Mouse (Mus musculus) gastrocnemius, adult 2 months (tissue): ENCODE data around the gene Mdfic. TPM values are rescaled to one million over a fixed set of nuclear protein-coding genes. Genes with fewer than 3 reads are reported as not detected.

ENCODE experiments used
- DNase-seq: peaks from one replicate; pipeline ENCODE4 v3.0.0; 2022
- H3K27ac ChIP-seq: fragments of 200-600 bp; 2 replicates; pipeline ENCODE4 v1.8.1; 2022; ENCODE audit warnings: mild to moderate bottlenecking
- H3K4me3 ChIP-seq: fragments of 200-600 bp; 2 replicates; pipeline ENCODE4 v1.8.1; 2022; ENCODE audit warnings: mild to moderate bottlenecking, moderate library complexity
- CTCF ChIP-seq: fragments of 200-600 bp; IDR thresholded peaks from 2 replicates; pipeline ENCODE4 v1.8.1; 2022; ENCODE audit warnings: antibody characterized with exemption, mild to moderate bottlenecking, moderate library complexity
- intact Hi-C: fragments of 180-260 bp; cut with DNase I; formaldehyde crosslinking; loops from one replicate; pipeline ENCODE4 v1.15.1; 2025
- total RNA-seq, 2 experiments: library from RNA; stranded (reverse); gene quantifications; 2 replicates each; pipeline ENCODE4 v1.2.3; 2021

Mdfic gene
- total RNA-seq, 2 experiments from 2014 or later, result 8.9 to 9.4 TPM

DNA sequence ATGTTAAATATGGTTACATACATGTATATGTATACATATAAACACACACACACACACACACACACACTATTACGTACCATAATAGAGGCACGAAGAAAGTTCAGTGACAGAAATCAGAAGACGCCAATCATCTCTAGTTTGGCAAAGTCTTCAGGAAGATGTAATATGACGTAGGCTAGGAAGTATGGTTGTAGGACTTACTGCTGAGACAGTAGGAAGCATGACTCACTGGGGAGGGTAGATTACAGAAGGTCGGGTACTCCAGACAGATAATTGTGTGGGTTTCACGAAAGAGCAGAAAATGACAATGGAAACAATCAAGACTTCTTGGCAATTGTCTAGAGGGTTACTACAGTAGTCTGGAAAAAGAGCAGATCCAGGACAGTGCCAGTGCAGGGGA, 6.0 kb downstream of the Mdfic start:
- no peak for DNase-seq
- intact Hi-C loops, result no loop called here
- H3K27ac ChIP-seq, result peak overlapping the region; percentile 16; the same call in 1 of the 2 replicates
- TF ChIP-seq CTCF, result no peak
- no peak overlapping the region for H3K4me3 ChIP-seq

DNA sequence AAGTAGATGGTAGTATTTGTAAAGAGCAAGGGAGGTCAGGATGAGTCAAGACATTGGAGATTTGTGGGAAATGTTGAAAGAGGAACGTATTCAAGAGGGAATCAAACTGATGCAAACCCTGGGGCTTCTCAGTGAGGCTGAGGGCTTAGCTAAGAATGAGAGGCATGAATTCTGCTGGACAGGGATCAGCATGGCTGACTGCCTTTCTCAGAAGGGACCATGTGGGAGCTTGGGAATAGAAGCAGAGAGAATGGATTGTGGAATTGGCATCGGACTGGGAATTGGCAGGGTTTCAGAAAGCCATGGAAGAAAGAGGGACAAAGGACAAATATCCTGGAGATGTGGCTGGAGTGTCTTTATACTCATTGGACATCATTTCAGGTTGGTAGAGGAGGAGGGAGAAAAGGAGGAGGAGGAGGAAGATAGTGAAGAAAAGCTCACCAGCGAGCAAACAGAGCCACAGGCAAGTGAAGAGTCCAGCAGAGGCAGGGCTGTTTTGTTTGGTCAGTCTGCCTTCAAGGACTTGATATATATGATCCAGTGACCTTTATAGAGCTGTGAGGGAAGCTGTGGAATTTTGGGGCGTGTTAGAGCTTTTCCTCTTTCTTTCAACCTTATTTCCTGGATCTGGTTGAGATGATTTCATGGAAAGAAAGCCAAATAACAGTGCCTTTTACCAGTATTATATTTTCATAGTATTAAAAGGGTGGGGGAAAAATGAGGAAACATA, 7.4 kb downstream of the Mdfic start:
- TF ChIP-seq CTCF, result no peak
- intact Hi-C loops, result no loop called here
- peak; percentile 40 for DNase-seq
- H3K27ac ChIP-seq, result peak overlapping the region; percentile 68
- H3K4me3 ChIP-seq, result no peak overlapping the region

DNA sequence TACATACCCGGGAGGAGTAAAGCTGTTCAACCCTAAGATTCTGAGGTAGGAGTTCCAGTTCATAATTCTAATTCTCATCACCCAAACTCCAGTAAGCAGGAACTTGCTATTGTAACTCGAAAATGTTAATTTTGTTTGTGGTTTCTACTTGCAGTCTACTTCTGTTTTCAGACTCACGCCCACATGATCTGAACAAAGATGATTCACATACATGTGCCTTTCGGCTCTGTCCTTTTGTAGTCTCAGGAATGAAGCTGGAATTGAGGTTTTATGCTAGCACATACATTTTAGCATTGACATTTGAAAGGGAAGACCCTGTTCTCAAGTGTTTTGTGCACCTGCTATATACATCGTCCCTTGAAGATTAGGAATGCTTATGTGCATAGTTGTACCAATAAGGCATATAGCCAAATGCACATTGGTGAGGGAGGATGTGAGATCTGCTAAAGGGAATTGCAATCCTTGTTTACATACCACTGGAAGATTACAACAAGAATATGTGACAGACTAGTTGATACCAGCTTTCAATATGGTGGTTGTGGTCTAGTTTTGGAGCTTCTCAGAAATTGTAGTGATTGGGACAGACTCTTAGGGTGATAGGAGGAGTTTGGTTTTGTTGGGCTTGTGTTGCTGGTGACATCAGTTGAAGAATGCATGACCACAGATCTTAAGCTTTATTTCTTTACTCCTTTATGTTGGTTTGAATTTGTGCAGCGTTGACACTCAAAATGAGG, 8.6 kb downstream of the Mdfic start:
- Histone ChIP-seq H3K4me3 (peak overlapping the region; percentile 26; the same call in 1 of the 2 replicates), H3K27ac (peak overlapping the region; percentile 68)
- no peak for DNase-seq
- intact Hi-C loops, result no loop called here
- no peak for TF ChIP-seq CTCF

DNA sequence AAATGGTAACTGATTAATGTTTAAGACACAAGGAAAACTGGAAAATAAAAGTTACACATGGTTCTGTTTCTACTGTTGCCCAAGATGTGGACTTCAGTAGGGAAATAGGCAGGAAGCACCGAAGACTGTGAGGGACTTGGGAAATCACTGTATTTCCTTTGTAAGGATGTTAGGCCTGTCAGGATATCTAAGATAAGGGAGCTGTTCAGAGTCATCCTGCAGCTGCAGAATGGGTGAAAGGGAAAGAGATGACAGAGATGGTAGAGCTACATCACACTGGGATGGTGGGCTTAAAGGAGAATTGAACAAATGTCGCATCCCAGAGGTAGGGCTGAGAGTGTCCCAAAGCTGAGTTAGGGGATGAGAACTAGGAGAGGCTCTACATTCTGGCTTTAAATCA, 9.8 kb downstream of the Mdfic start:
- H3K4me3 ChIP-seq, result no peak overlapping the region; the same call in 1 of the 2 replicates
- no peak for TF ChIP-seq CTCF
- intact Hi-C loops, result no loop called here
- H3K27ac ChIP-seq, result peak overlapping the region; percentile 58
- no peak for DNase-seq

DNA sequence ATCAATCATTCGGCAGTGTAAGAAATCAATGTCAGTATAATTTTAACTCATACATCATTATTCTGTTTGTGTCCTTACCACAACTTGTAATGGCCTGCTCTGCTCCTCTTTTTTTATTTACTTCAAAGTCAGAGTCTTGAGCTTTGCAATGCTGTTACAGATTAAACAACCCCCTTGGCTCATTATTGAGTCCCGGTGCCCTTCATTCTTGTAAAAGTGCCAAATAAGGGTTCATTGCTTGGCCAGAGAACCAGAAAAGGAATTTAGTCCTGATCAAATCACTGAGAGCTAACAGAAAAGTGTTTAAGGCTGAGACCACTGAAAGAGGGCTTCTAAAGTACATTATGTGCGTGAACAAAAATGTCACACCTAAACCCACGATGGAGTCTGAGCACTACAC, 10.2 kb downstream of the Mdfic start:
- Histone ChIP-seq H3K4me3 (peak overlapping the region; percentile 7; the same call in 1 of the 2 replicates), H3K27ac (peak overlapping the region; percentile 58)
- intact Hi-C loops, result no loop called here
- no peak for DNase-seq
- no peak for TF ChIP-seq CTCF

DNA sequence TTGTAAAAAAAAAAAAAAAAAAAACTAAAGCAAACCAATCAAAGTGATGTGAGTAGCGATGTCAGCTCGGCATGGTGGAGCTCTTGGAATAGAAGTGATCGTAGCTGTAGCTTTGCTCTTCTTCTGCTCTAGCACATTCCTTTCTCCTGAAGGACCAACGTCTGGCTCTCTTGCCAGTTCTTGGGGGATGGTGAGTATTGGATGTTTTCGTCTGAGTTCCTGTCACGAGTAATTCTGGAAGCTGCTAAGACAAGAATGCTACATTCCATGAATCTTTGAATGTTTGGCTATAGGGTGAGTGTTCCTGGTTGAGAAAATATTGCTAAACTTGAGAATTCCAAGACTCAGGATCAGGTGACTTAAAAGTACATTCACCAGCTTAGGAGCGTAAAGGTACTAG, 11.0 kb downstream of the Mdfic start:
- H3K4me3 ChIP-seq, result no peak overlapping the region
- peak overlapping the region; percentile 58 for H3K27ac ChIP-seq
- intact Hi-C loops, result no loop called here
- no peak for TF ChIP-seq CTCF
- no peak for DNase-seq

DNA sequence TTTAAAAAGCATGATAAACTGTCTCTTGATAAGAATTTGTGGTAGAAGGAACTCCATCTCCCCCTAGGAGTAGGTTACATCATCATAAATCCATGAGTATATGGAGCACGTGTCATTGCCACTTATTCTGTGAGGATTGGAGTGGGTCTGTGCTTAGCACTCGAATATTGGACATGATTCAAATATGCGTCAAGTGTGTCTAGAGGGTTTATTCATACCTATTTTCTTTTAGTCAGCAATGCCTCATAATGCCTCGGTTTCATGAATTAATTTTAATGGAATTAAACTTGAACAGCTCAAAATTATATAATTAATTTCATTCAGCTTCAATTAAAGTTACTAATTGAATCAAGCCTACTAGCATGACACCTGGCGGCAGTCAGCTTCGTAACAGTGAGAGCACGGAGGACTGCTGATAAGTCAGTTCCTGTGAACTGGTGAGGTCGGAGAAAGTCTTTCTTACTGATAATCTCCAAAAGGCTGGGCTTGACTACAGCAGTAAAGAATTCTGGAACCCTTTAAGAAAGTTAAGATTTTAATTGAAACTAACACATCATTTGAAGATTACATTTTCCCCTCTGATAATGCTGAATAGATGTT, 17.0 kb downstream of the Mdfic start:
- 0 out of 2 replicates have a peak, but pooled peaks have one; percentile 6 for TF ChIP-seq CTCF
- Histone ChIP-seq H3K27ac (no peak overlapping the region), H3K4me3 (no peak overlapping the region)
- DNase-seq, result no peak
- intact Hi-C loops, result no loop called here

DNA sequence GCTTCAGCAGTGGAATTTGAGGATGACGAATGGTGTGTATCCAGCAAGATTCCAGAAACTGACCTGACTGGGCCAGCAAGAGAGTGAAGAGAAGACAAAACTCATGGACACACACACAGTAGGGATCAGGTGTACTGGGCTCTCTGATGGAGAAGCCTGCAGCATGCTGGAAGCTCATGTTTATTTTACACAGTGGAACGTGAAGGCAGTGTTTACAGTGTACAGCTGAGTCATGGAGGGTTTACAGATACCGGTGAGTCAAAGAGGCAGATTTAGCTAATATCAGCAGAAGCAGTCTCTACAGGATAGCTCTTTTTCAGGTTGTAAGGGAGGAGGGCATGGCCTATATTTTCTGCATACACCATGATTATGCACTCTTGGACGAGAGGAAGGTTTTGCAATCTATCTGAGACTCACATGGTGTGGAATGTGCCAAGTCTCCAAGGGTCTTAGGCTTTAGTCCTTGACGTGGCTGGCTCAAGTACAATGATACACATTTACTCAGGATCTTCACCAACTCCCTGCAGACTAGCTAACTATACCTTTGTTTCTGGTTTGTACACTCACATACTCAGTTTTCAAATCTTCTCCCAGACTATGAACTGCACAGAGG, 18.0 kb downstream of the Mdfic start:
- peak overlapping the region; percentile 9; the same call in 1 of the 2 replicates for H3K27ac ChIP-seq
- H3K4me3 ChIP-seq, result no peak overlapping the region
- DNase-seq, result no peak
- TF ChIP-seq CTCF, result no peak
- intact Hi-C loops, result no loop called here

DNA sequence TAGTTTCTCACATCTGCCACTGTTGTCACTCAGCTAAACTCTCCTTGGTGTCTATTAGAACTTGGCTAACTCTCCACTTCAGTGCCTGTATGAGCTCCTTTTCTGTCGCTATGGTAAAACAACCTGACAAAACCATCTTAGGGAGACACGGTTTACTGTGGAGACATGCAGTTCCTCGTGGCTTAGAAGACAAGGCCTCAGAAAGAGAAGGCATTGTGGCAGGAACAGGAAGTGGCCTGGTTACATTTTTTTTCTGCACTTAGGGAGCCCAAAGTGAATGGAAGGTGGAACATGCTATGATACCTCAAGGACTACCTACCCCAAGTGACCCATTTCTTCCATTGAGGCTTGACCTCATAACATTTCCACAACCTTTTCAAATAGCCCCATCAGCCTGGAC, 18.7 kb downstream of the Mdfic start:
- intact Hi-C loops, result no loop called here
- TF ChIP-seq CTCF, result no peak
- Histone ChIP-seq H3K4me3 (no peak overlapping the region), H3K27ac (no peak overlapping the region)
- DNase-seq, result no peak

DNA sequence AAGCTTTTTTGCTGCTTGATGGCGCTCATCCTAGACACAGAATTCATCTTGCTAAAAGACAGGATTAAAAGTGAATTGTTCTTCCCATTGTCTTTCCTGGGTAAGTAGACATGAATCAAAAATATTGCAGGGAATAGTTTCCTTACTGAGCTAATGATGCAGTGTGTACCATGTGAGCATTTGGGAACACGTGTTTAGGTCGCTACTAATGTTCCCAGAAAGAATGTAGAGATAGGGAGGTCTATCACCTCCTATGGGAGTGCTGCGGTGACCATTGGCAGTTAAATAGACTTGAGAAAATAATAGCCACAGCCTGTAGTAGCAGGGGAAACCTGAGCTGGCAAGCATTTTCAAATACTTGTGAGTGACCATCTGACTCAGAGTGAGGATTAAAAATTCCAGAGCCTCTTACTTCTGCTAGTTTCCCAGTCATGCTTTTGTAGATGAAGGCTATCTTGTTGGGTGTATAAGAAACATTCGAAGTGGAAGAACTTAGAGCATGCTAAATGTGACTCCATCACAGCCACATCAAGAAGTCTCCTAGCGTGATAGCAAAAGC, 22.2 kb downstream of the Mdfic start:
- Histone ChIP-seq H3K27ac (peak overlapping the region; percentile 74), H3K4me3 (no peak overlapping the region)
- intact Hi-C loops, result loop anchor here (5.0 kb wide), 1 partner anchor 215 kb away; no protein-coding TSS in a partner anchor
- TF ChIP-seq CTCF, result no peak
- no peak for DNase-seq

DNA sequence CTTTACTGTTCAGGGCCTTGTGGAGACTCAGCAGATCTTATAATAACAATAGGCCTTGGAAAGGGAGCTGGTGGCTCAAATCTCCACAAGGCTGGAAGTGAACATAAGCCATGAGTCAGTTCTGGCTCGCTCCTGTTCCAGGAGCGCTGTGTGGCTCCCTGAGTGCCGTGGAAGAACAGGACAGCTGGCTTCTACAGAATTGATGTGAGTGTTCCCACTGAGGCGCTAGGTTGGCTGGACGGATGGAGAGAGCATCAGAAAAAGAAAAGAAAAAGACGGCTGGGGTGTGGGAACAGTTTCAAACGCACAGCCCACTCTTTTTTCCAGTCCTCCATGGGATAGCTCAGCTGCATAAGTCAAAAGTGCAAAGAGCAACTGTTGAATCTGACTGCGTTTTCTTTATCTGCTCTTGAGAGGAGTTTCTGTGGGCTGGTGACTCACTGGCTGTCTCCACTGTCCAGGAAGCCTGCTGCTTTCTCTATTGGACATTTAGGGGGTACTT, 22.9 kb downstream of the Mdfic start:
- no peak for TF ChIP-seq CTCF
- intact Hi-C loops, result loop anchor here (5.0 kb wide), 1 partner anchor 214 kb away; no protein-coding TSS in a partner anchor
- Histone ChIP-seq H3K27ac (peak overlapping the region; percentile 74), H3K4me3 (peak overlapping the region; percentile 48)
- peak; percentile 54 for DNase-seq

DNA sequence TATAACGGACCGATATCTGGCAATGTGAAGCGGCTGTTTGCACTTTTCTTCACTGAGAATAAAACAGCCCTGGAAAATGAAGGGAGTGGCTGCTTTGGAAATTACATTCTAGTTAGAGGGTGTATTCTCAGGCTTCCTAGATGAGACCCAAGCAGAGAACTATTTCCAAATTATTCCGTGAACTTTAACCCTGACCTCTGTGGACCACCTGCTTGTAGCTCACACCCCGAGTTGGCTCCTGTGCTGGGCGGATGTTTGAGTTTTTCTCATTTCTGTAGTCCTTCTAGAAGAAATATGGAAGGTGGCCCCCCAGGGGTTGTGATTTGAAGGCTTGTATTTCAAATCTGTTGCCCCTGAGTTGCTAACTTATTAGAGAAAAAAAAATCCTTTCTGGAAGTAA, 23.3 kb downstream of the Mdfic start:
- no peak for TF ChIP-seq CTCF
- DNase-seq, result no peak
- H3K27ac ChIP-seq, result peak overlapping the region; percentile 74
- intact Hi-C loops, result loop anchor here (5.0 kb wide), 1 partner anchor 214 kb away; no protein-coding TSS in a partner anchor
- peak overlapping the region; percentile 48 for H3K4me3 ChIP-seq
